Mouse (Mus musculus) stomach, embryonic 16.5 days (tissue): Measurements from ENCODE around the gene Bend7. TPM values are rescaled to one million over a fixed set of nuclear protein-coding genes. Genes with fewer than 3 reads are reported as not detected.
A peak's percentile ranks its signal among the peaks of the same experiment; 100 is the strongest.

ENCODE experiments used
- ATAC-seq: fragments of 200-750 bp; cut with Nextera tagmentation; 2 replicates; pipeline ENCODE4 v1.8.0; 2017; ENCODE audit warnings: moderate number of reproducible peaks, moderate TSS enrichment; ENCODE audit not compliant: insufficient read depth, low FRiP score
- H3K27ac ChIP-seq: fragments of 300-500 bp; sonication (generic); 2 replicates; pipeline ENCODE4 v1.5.1; 2014; ENCODE audit warnings: low read length
- H3K27me3 ChIP-seq: fragments of 300-500 bp; sonication (generic); 2 replicates; pipeline ENCODE4 v1.6.1; 2014; ENCODE audit warnings: low read length, control low read depth, mixed read lengths; ENCODE audit not compliant: control insufficient read depth, insufficient read depth
- H3K36me3 ChIP-seq: fragments of 300-500 bp; sonication (generic); 2 replicates; pipeline ENCODE4 v1.6.1; 2014; ENCODE audit warnings: low read length; ENCODE audit not compliant: control insufficient read depth, insufficient read depth
- H3K4me1 ChIP-seq: fragments of 300-500 bp; sonication (generic); 2 replicates; pipeline ENCODE4 v1.6.1; 2014; ENCODE audit warnings: low read length, control low read depth, mixed read lengths; ENCODE audit not compliant: control insufficient read depth, insufficient read depth
- H3K4me2 ChIP-seq: fragments of 300-500 bp; sonication (generic); 2 replicates; pipeline ENCODE4 v1.6.1; 2014; ENCODE audit warnings: low read depth, low read length, mixed read lengths
- H3K4me3 ChIP-seq: fragments of 300-500 bp; sonication (generic); replicated peaks from 2 replicates; pipeline ENCODE4 v1.5.1; 2014; ENCODE audit warnings: mild to moderate bottlenecking, low read length
- H3K9ac ChIP-seq: fragments of 300-500 bp; sonication (generic); 2 replicates; pipeline ENCODE4 v1.6.1; 2014; ENCODE audit warnings: low read length
- H3K9me3 ChIP-seq: fragments of 300-500 bp; sonication (generic); replicated peaks from 2 replicates; pipeline ENCODE4 v1.6.1; 2016; ENCODE audit warnings: low read length, control low read depth; ENCODE audit not compliant: control insufficient read depth
- WGBS: fragments of 180-500 bp; shearing (Covaris S2); extraction: QIAGEN DNeasy Blood & Tissue Kit; methylation state at CpG from one replicate; pipeline ENCODE4 v1.1.7; 2014; 5-methylcytosine and 5-hydroxymethylcytosine counted together
- polyA plus RNA-seq: library from polyadenylated mRNA; unstranded; fragments of >200 nt; fragmentation: Nextera tagmentation; extraction: Ambion mirVana; gene quantifications from 2 replicates; pipeline ENCODE4 v1.2.1, GENCODE M21; 2015

Bend7 gene
- polyA plus RNA-seq, 1 experiment from 2014 or later, result 3.6 TPM

- no peaks in the 10 kb centered on the region for H3K36me3 ChIP-seq
- H3K4me3 ChIP-seq, result no peak overlapping the region
- H3K9ac ChIP-seq, result no peak overlapping the region
- H3K27ac ChIP-seq, result no peak overlapping the region
- ATAC-seq, result no peak
- no peaks in the 10 kb centered on the region for H3K4me1 ChIP-seq
- H3K4me2 ChIP-seq, result no peak overlapping the region
- no peaks in the 10 kb centered on the region for H3K27me3 ChIP-seq
- no peaks in the 10 kb centered on the region for H3K9me3 ChIP-seq
- 81% methylated on average over 1 of the region's 1 CpGs for WGBS
Observed at GRCm38 (mm10) chr2:4733971-4734370, 16.3 kb downstream of the Bend7 start.

GRCm38 (mm10) chr2:4736095-4736797, 18.6 kb downstream of the Bend7 start:
- no peaks in the 10 kb centered on the region for H3K9me3 ChIP-seq
- no peak for ATAC-seq
- H3K27ac ChIP-seq, result no peak overlapping the region
- H3K4me3 ChIP-seq, result no peak overlapping the region
- no peaks in the 10 kb centered on the region for H3K27me3 ChIP-seq
- H3K36me3 ChIP-seq, result no peaks in the 10 kb centered on the region
- WGBS, result 61% methylated on average over 7 of the region's 7 CpGs
- H3K9ac ChIP-seq, result no peak overlapping the region
- no peaks in the 10 kb centered on the region for H3K4me1 ChIP-seq
- no peak overlapping the region for H3K4me2 ChIP-seq

GRCm38 (mm10) chr2:4736798-4737155, 19.1 kb downstream of the Bend7 start:
- Histone ChIP-seq H3K27ac (no peak overlapping the region), H3K9ac (no peak overlapping the region), H3K27me3 (no peaks in the 10 kb centered on the region), H3K36me3 (no peaks in the 10 kb centered on the region), H3K4me2 (no peak overlapping the region), H3K4me3 (no peak overlapping the region), H3K4me1 (no peaks in the 10 kb centered on the region), H3K9me3 (no peaks in the 10 kb centered on the region)
- WGBS, result 69% methylated on average over 4 of the region's 4 CpGs
- no peak for ATAC-seq

- WGBS, result 90% methylated on average over 6 of the region's 6 CpGs
- ATAC-seq, result no peak
- Histone ChIP-seq H3K9me3 (no peaks in the 10 kb centered on the region), H3K36me3 (no peaks in the 10 kb centered on the region), H3K4me3 (no peak overlapping the region), H3K27ac (no peak overlapping the region), H3K4me1 (peaks cover 5% of the 10 kb centered on the region; the same call in 1 of the 2 replicates), H3K27me3 (no peaks in the 10 kb centered on the region), H3K4me2 (no peak overlapping the region), H3K9ac (no peak overlapping the region)
Observed at GRCm38 (mm10) chr2:4751918-4752317, 34.3 kb downstream of the Bend7 start.

DNA sequence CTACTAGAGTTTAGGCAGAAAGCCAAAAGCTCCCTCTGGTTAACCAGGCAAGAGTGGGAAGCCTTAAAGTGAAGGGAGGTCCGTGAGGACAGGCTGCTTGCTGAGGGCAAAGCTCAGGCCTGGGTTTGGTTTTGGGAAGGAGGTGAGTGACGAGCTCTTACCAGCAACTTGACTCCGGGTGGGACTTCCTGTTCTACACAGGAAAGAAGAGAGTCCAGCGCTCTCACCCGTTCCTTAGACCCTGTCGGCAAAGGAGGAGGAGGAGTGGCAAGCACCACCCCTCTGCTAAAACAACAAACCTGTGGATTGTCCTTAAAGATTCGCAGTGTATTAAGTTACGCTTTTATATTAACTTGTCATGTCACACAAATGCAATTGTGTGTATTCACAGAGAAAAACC, 38.1 kb downstream of the Bend7 start:
- 71% methylated on average over 8 of the region's 8 CpGs for WGBS

GRCm38 (mm10) chr2:4757218-4757617, 39.6 kb downstream of the Bend7 start:
- 21% methylated on average over 3 of the region's 3 CpGs for WGBS
- no peaks in the 10 kb centered on the region for H3K9me3 ChIP-seq
- H3K27ac ChIP-seq, result no peak overlapping the region
- H3K4me1 ChIP-seq, result peaks cover 7% of the 10 kb centered on the region; the same call in 1 of the 2 replicates
- no peaks in the 10 kb centered on the region for H3K27me3 ChIP-seq
- H3K9ac ChIP-seq, result no peak overlapping the region
- ATAC-seq, result 0 out of 2 replicates have a peak, but pooled peaks have one; percentile 40
- no peak overlapping the region for H3K4me2 ChIP-seq
- no peaks in the 10 kb centered on the region for H3K36me3 ChIP-seq
- H3K4me3 ChIP-seq, result no peak overlapping the region

More for the DNA sequence above, 38.1 kb downstream of the Bend7 start:
- ATAC-seq, result no peak
- H3K27me3 ChIP-seq, result no peaks in the 10 kb centered on the region
- H3K9ac ChIP-seq, result no peak overlapping the region
- H3K9me3 ChIP-seq, result no peaks in the 10 kb centered on the region
- peaks cover 7% of the 10 kb centered on the region; the same call in 1 of the 2 replicates for H3K4me1 ChIP-seq
- no peaks in the 10 kb centered on the region for H3K36me3 ChIP-seq
- no peak overlapping the region for H3K4me3 ChIP-seq
- no peak overlapping the region for H3K4me2 ChIP-seq
- no peak overlapping the region for H3K27ac ChIP-seq

- H3K27me3 ChIP-seq, result no peaks in the 10 kb centered on the region
- H3K9me3 ChIP-seq, result no peaks in the 10 kb centered on the region
- 71% methylated on average over 5 of the region's 5 CpGs for WGBS
- no peak overlapping the region for H3K4me2 ChIP-seq
- H3K27ac ChIP-seq, result no peak overlapping the region
- peaks cover 7% of the 10 kb centered on the region; the same call in 1 of the 2 replicates for H3K4me1 ChIP-seq
- H3K4me3 ChIP-seq, result no peak overlapping the region
- H3K9ac ChIP-seq, result no peak overlapping the region
- no peaks in the 10 kb centered on the region for H3K36me3 ChIP-seq
- ATAC-seq, result no peak
Observed at GRCm38 (mm10) chr2:4760741-4761140, 43.1 kb downstream of the Bend7 start.

DNA sequence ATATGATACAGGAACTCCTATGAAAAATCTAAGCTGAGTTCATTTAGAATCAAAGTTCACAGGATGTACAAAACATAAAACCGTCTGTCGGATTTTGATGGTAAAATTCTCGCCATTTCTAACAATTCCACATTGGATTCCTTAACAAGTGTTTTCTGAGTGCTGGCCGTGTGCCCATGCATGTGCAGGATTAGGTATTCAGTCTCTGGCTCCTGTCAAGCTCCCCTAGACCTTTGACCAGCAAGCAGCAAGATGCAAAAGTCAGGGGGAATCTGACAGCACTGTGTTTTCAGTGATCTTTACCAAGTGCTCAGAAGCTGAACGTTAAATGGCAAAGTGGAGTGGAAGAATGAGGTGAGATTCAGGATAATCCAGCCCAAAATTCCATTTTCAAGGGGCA, 44.3 kb downstream of the Bend7 start:
- peaks cover 2% of the 10 kb centered on the region; the same call in 1 of the 2 replicates for H3K4me1 ChIP-seq
- no peak overlapping the region for H3K4me3 ChIP-seq
- no peaks in the 10 kb centered on the region for H3K27me3 ChIP-seq
- no peak overlapping the region for H3K27ac ChIP-seq
- ATAC-seq, result no peak
- no peak overlapping the region for H3K9ac ChIP-seq
- no peak overlapping the region for H3K4me2 ChIP-seq
- WGBS, result 65% methylated on average over 5 of the region's 5 CpGs
- no peaks in the 10 kb centered on the region for H3K9me3 ChIP-seq
- H3K36me3 ChIP-seq, result no peaks in the 10 kb centered on the region

DNA sequence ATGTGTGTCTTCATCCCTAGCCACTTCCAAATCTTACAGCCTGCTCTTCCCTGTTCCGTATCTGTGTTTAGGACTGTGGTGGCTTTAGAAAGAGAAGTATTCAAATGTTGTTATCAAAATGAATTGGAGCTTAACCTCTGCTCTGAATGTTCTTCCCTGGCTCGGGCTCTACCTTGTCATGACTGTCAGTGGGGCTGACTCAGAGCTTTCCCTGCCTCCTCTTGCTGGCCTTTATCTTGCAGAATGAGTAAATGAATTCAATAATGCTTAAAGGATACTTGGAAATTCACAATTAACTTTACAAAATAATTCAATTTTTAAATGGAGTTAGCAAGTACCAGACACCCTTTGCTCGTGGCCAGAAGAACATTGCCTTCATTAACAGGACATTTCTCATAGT, 46.4 kb downstream of the Bend7 start:
- no peak overlapping the region for H3K9ac ChIP-seq
- no peak overlapping the region for H3K4me2 ChIP-seq
- H3K4me1 ChIP-seq, result no peaks in the 10 kb centered on the region
- no peaks in the 10 kb centered on the region for H3K27me3 ChIP-seq
- no peak overlapping the region for H3K27ac ChIP-seq
- no peak for ATAC-seq
- no peaks in the 10 kb centered on the region for H3K9me3 ChIP-seq
- H3K36me3 ChIP-seq, result no peaks in the 10 kb centered on the region
- H3K4me3 ChIP-seq, result no peak overlapping the region
- WGBS, result 77% methylated on average over 3 of the region's 3 CpGs
